19 mouse cellular contexts compared by ENCODE assay signal in genomic region chr13:80977266-80977665, GRCm38 (mm10).
A peak's percentile ranks its signal among the peaks of the same experiment; 100 is the strongest.
DNase-seq lines count a peak whose midpoint lies in the region.
"Had no signal": no experiment of that assay in that cellular context is flagged by ENCODE, and none has a peak within 500 bp of the region (broad histone marks: within the 10 kb centered on the region; RNA-seq: fewer than 3 reads in every experiment).

No protein-coding gene starts in this region.

- no peaks in the 10 kb centered on the region for H3K27me3 ChIP-seq in heart, embryonic 10.5 days (ENCODE audit: insufficient read depth, poor library complexity, severe bottlenecking)
- H3K27me3 ChIP-seq: megakaryocyte, embryonic 14.5 days; neural tube, embryonic 13.5 days had no signal

- H3K27ac ChIP-seq in heart, embryonic 10.5 days = no peak overlapping the region
- H3K27ac ChIP-seq: limb, embryonic 10.5 days; neural tube, embryonic 13.5 days had no signal

- no peaks in the 10 kb centered on the region for H3K9me3 ChIP-seq in heart, embryonic 10.5 days
- H3K9me3 ChIP-seq: limb, embryonic 10.5 days; neural tube, embryonic 13.5 days had no signal

- H3K4me1 ChIP-seq in heart, embryonic 10.5 days = no peaks in the 10 kb centered on the region
- H3K4me1 ChIP-seq: limb, embryonic 10.5 days; neural tube, embryonic 13.5 days had no signal

- no peak overlapping the region for H3K4me3 ChIP-seq in heart, embryonic 10.5 days
- H3K4me3 ChIP-seq: limb, embryonic 10.5 days; megakaryocyte, embryonic 14.5 days; neural tube, embryonic 13.5 days had no signal

- WGBS in heart, embryonic 10.5 days = 63% methylated on average over 3 of the region's 3 CpGs

- no peaks in the 10 kb centered on the region for H3K36me3 ChIP-seq in heart, embryonic 10.5 days
- H3K36me3 ChIP-seq: limb, embryonic 10.5 days; neural tube, embryonic 13.5 days had no signal

- peak; percentile 8 for DNase-seq in adrenal gland, postnatal 10 days
- DNase-seq in adrenal gland, adult 18-20 months (ENCODE audit: low spot score in 2 of 2) = no peak
- peak; percentile 56 for DNase-seq in heart, adult 8-10 months (ENCODE audit: low spot score)
- no peak for DNase-seq in heart, embryonic 10.5 days (ENCODE audit: low spot score)
- peak; percentile 11 to 41 for DNase-seq in kidney, postnatal 25 days
- DNase-seq in kidney, postnatal 10 days = no peak
- peak; percentile 35 for DNase-seq in heart, postnatal 4 days
- no peak for DNase-seq in urinary bladder, postnatal 25 days (ENCODE audit: low spot score)
- DNase-seq: adrenal gland, postnatal 36 days; cerebellum, adult 11-12 months; cerebellum, postnatal 14 days; embryo, embryonic 11 days; liver, postnatal 0 days; lung, postnatal 14 days; midbrain, embryonic 14.5 days; thymus, postnatal 36 days had no signal

Comparison
In these comparisons a context has a peak if more than half of its experiments do, and no peak if none do; other contexts are left out.
1. DNase-seq: peak in adrenal gland, postnatal 10 days (single experiment), heart, adult 8-10 months (single experiment), kidney, postnatal 25 days (2 of 2) and heart, postnatal 4 days (single experiment); none in adrenal gland, adult 18-20 months (0 of 2), heart, embryonic 10.5 days (single experiment), kidney, postnatal 10 days (single experiment) and urinary bladder, postnatal 25 days (single experiment).